Mouse (Mus musculus): ENCODE measurements around the gene Cdc42bpb.

The Cdc42bpb gene

DNA sequence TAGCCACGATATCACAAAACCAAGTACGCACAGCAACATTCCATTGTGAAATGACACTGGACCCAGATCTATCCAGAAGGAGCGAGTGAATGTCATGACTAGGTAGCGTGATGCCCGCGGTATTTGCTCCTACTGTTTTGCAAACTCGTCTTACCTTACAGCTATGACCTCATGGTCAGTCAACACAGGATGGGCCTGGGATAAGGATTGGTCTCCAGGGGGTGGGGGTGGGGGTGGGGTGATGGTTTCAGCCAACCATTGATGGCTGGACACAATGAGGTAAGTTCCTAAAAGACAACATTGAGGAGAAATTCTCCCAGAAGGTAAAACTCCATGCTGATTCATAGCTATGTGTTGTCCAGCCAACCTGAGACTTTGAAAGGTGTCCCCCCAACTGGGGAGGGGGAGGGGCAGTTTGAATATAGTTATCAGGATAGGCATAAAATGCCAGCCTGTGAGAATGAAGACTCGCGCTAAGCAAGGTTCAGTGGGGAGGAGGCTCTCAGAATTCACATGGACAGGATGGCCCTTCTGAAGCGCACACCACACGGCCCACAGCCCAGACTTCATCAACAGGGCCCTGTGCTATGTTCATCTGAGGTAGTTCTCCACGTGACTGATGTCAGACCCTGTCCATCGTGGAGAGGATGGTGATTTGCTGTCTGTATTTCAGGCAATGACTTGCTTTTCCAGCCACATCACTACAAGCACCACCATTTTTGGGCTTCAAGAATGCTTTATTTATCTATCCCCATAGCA, 8.5 kb upstream of the Cdc42bpb start:
- no peak for DNase-seq (ENCODE audit: low read depth)

DNA sequence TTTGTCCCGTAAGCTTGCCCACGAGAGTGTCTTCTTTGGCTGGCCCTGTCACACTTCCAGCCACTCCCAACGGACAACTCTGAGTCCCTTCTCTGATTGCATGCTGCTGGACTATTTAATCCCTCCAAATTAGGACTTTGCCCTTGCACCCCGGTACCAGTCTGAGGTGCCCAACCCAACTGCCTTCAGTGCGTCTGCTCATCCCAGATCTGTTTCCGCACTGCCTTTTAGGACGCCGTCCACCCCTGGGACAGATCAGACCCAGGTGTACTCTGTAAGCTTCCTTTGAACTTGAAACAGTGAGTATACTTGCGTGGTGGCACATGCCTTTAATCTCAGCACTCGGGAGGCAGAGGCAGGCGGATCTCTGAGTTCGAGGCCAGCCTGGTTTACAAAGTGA, 1.3 kb upstream of the Cdc42bpb start:
- no peak for DNase-seq (ENCODE audit: low read depth)

GRCm38 (mm10) chr12:111377986-111378490, 520 bp upstream of the Cdc42bpb start:
- no peak for DNase-seq (ENCODE audit: low read depth)

GRCm38 (mm10) chr12:111376826-111377331, 639 bp downstream of the Cdc42bpb start:
- no peak for DNase-seq (ENCODE audit: low read depth)

- DNase-seq (ENCODE audit: low read depth): no peak
These were observed 1.5 kb downstream of the Cdc42bpb start for GRCm38 (mm10) chr12:111376053-111376452.

DNA sequence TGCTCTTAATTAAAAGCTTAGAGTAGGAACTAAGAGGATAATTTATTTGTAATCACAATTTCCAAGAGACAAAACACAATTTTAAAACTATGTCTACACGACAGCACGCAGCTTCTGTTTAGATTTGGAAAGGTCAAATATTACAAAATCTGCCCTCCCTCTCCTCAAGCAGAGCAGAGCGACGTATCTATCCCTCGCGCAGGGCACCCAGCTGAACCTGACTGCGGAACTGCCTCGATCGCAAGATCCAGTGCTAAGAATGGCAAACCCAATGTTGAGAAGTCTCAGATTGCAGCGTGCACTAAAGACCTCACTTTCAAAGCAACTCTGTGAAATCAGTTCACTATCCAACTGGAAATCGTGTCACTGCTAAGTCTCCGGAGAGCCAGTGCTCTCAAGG, 2.0 kb downstream of the Cdc42bpb start:
- DNase-seq (ENCODE audit: low read depth): no peak

DNA sequence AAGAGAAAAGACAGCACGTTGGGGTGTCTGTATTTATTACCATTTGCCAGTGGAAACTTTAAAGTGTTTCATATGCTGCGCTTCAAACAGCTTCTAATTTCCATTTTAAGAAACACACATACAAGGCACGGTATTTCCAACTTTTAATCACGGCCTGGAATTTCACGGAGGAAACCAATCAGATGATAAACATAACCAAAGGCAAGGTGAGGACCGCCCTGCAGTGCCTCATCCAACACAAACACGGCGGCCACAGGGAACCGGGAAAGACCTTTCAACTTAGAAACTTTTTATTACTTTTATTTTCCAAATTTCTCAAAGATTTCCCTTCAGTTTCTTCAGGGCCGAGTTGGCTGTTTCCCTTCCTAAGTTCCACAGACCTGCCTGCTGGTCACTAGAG, 2.8 kb downstream of the Cdc42bpb start:
- DNase-seq (ENCODE audit: low read depth): no peak

DNA sequence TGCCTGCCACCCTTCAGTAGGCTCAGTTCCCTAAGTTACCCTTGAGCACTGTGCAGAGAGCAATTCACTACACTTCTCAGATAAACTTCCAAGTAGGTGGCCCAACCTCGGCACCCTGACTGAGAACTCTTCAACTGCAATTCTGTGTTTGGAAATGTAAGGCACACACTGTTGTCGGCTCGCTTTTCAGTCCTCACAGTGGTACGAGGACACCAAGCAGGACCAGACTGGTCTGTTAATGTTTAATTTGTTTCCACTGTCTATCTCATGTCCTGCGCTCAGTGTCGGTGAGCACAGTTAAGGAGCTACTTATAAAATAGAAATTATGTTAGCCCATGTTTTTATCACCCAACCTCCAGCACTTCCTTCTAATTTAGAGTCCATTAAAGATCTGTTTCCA, 4.1 kb downstream of the Cdc42bpb start:
- no peak for DNase-seq (ENCODE audit: low read depth)

- no peak for DNase-seq (ENCODE audit: low read depth)
These were observed 5.6 kb downstream of the Cdc42bpb start for GRCm38 (mm10) chr12:111371905-111372304.

DNA sequence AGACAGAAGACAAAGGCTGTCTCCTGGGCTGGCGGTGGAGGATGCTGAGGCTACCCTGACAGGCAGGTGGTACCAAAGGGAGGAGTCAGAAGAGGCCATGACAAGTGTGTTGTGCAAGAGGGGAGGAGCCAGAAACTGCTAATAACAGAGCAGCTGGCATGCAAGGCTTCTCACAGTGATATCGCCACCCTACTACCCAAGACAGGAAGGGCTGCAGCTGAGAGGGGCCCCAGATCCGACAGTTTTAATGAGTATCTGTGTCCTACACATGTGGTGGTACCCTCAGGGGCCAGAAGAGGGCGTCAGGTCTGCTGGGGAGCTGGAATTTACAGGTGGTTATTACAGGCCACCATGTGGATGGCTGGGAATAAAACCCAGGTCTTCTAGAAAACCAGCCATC, 7.3 kb downstream of the Cdc42bpb start:
- DNase-seq (ENCODE audit: low read depth): no peak

- DNase-seq (ENCODE audit: low read depth): no peak
These were observed 10.5 kb downstream of the Cdc42bpb start for GRCm38 (mm10) chr12:111367065-111367464.

DNA sequence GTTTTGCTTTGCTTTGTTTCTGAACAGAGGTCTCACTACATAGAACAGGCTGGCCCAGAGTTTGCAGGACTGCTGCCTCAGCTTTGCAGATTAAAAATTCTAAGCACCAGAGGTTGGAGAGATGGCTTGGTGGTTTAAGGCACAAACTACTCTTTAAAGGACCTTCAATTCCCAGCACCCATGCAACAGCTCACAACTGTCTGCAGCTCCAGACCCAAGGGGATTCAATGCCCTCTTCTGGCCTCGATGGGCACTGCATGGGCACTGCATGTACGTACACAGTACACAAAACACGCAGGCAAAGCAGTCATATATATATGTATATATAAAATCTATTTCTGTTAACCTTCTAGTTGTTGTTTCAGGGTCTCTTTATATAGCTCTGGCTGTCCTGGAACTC, 13.3 kb downstream of the Cdc42bpb start:
- DNase-seq (ENCODE audit: low read depth): no peak

- DNase-seq (ENCODE audit: low read depth): no peak
These were observed 16.0 kb downstream of the Cdc42bpb start for GRCm38 (mm10) chr12:111361319-111362098.

DNA sequence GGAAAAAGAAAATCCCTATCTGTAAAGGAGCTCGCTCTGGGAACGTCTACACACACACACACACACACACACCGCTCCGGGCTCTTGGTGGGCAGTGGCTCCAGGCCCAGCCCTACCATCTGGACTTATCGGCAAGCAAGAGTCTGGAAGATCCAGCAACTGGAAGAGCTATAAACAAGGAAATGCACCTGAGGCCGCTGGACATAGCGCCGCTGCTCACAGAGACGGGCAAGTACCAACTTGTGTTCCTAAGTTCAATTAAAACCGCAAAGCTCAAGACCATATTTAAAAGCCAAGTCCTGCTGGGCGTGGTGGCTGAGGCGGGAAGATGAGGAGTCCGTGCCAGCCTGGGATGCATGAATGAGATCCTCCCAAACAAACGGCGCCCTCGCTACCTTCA, 16.8 kb downstream of the Cdc42bpb start:
- no peak for DNase-seq (ENCODE audit: low read depth)

GRCm38 (mm10) chr12:111356216-111356615, 21.3 kb downstream of the Cdc42bpb start:
- no peak for DNase-seq (ENCODE audit: low read depth)

DNA sequence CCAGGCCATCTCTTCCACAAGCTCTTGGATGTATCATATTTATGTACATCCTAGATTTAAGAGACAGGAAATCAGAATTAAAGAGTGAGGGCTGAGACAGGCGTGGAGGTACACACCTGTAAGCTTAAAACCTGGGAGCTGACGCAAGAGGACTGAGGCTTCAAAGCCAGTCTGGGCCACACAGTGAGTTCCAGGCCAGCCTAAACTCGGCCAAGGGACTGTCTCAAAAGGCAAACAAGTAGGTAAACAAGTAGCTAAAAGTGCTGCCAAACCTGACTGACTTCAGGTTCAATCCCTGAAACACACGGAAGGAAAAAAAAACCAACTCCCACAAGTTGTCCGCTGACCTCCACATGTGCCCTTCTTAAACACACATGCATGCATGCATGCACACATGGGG, 23.4 kb downstream of the Cdc42bpb start:
- no peak for DNase-seq (ENCODE audit: low read depth)

DNA sequence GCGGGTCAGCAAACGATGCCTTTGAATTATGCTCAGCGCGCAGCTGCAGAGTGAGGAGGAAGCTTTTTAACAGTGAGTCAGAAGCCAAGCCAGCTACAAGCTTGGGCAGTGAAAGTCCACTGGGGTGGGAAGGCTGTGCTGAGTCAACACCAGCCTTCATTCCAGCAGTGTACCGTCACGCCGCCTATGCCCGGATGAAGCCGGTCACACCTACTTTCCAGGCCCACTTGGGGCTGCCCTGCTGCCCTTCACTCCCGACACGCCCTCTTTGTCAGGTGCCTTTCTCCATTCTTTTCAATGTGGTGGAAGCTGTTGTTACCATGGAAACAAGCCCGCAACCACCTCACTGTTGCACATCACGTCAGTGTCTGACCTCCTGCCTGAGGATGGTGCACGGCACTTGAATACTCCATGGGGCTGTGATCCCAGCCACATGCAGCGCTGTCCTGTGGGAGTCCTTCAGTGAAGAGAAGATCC, 24.0 kb downstream of the Cdc42bpb start:
- peak; percentile 97 for DNase-seq (ENCODE audit: low read depth)

DNA sequence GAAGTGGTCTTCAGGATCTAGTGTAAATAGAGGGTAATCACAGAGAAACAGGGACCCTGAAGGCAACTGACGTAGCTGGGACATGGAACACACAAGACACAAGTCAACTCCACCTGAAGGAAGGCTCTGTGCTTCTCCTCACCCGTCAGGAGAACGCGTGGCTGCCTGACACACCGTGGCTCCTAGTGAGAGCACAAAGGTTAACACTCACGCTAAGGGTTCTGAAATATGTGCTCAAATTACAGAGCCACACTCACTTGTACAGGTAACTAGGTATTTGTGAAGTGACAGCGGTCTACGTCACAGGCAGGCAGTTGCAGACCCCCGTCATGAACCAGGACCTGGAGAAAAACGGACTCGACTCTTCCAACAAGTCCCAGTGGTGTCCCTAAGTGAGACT, 24.5 kb downstream of the Cdc42bpb start:
- DNase-seq (ENCODE audit: low read depth): no peak

DNA sequence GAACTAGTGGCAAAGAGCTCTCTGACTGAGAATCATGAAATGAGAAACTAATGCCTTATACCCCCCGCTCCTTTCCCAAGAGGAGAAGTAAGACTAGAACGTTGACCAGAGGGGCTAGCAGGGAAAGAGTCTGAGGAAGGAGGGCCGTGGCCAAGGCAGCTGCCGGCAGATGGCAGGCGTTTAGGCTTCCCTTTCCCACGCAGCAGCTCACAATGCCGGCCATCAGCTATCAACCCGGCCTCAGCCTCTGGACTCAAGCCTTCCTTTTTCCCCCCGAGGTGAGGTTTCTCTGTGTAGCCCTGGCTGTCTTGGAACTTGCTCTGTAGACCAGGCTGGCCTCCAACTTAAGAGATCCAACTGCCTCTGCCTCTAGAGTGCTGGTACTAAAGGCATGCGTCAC, 25.0 kb downstream of the Cdc42bpb start:
- DNase-seq (ENCODE audit: low read depth): no peak

- DNase-seq (ENCODE audit: low read depth): no peak
These were observed 27.8 kb downstream of the Cdc42bpb start for GRCm38 (mm10) chr12:111349540-111350231.

DNA sequence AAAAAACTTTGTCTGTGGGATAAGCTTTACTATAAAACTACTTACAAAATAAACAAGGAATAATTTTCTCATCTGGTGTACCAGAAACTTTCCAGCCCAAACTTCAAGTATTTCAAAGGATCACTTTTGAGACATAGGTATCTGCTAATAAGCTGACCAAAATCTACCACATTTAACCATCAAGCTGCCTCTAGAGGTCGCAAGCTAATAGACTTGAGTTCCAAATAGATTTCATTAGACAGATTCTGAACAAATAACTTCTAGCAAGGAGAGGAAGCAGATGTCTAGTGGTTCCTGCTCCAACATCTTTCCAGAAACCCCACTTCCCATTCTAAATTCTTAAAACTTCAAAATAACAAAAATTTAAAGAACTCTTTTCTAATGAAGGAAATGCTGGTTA, 33.6 kb downstream of the Cdc42bpb start:
- DNase-seq (ENCODE audit: low read depth): no peak

GRCm38 (mm10) chr12:111340692-111341091, 36.8 kb downstream of the Cdc42bpb start:
- no peak for DNase-seq (ENCODE audit: low read depth)

Data from fibroblast of lung, adult 2 months (primary cell).